Mouse (Mus musculus) kidney, embryonic 15.5 days (tissue): ENCODE data around the gene Tex45. TPM values are rescaled to one million over a fixed set of nuclear protein-coding genes. Genes with fewer than 3 reads are reported as not detected.

Source experiments
- ATAC-seq: fragments of 200-750 bp; cut with Nextera tagmentation; replicated peaks from 2 replicates; pipeline ENCODE4 v1.8.0; 2017; ENCODE audit warnings: moderate TSS enrichment; ENCODE audit not compliant: low FRiP score
- H3K27ac ChIP-seq: fragments of 300-500 bp; sonication (generic); 2 replicates; pipeline ENCODE4 v1.5.1; 2015; ENCODE audit warnings: mild to moderate bottlenecking, inconsistent platforms
- H3K27me3 ChIP-seq: fragments of 300-500 bp; sonication (generic); 2 replicates; pipeline ENCODE4 v1.6.1; 2015; ENCODE audit warnings: inconsistent platforms
- H3K36me3 ChIP-seq: fragments of 300-500 bp; sonication (generic); 2 replicates; pipeline ENCODE4 v1.6.1; 2015; ENCODE audit warnings: inconsistent platforms
- H3K4me1 ChIP-seq: fragments of 300-500 bp; sonication (generic); 2 replicates; pipeline ENCODE4 v1.6.1; 2015; ENCODE audit warnings: inconsistent platforms
- H3K4me2 ChIP-seq: fragments of 300-500 bp; sonication (generic); 2 replicates; pipeline ENCODE4 v1.6.1; 2015; ENCODE audit warnings: moderate library complexity, mild to moderate bottlenecking, inconsistent platforms
- H3K4me3 ChIP-seq: fragments of 300-500 bp; sonication (generic); replicated peaks from 2 replicates; pipeline ENCODE4 v1.5.1; 2015; ENCODE audit warnings: mild to moderate bottlenecking, inconsistent platforms
- H3K9ac ChIP-seq: fragments of 300-500 bp; sonication (generic); 2 replicates; pipeline ENCODE4 v1.6.1; 2015; ENCODE audit warnings: mild to moderate bottlenecking, inconsistent platforms
- H3K9me3 ChIP-seq: fragments of 300-500 bp; sonication (generic); replicated peaks from 2 replicates; pipeline ENCODE4 v1.6.1; 2016; ENCODE audit warnings: inconsistent platforms
- WGBS: fragments of 180-500 bp; shearing (Covaris S2); methylation state at CpG from one replicate; pipeline ENCODE4 v1.1.7; 2015; ENCODE audit warnings: mixed read lengths; 5-methylcytosine and 5-hydroxymethylcytosine counted together
- polyA plus RNA-seq: library from polyadenylated mRNA; unstranded; fragments of >200 nt; fragmentation: Nextera tagmentation; extraction: Ambion mirVana; gene quantifications from 2 replicates; pipeline ENCODE4 v1.2.1, GENCODE M21; 2015

Gene Tex45
- polyA plus RNA-seq, 1 experiment from 2014 or later, result not detected

- under 1% methylated on average over 25 of the region's 25 CpGs for WGBS
- ATAC-seq, result peak; percentile 77
- H3K4me1 ChIP-seq, result peaks cover 18% of the 10 kb centered on the region
- no peaks in the 10 kb centered on the region for H3K9me3 ChIP-seq
- H3K4me2 ChIP-seq, result peak within 1 kb of the TSS; percentile 97
- H3K27me3 ChIP-seq, result no peaks in the 10 kb centered on the region
- peaks cover 46% of the 10 kb centered on the region for H3K36me3 ChIP-seq
- H3K4me3 ChIP-seq, result peak within 1 kb of the TSS; percentile 76
- peak within 1 kb of the TSS; percentile 56 for H3K9ac ChIP-seq
- H3K27ac ChIP-seq, result peak within 1 kb of the TSS; percentile 87
Observed at GRCm38 (mm10) chr8:3515260-3515671, 44.6 kb downstream of the Tex45 start, which contains the start of gene Pnpla6. TSS of gene Pnpla6 (plus strand) at chr8:3515384.

GRCm38 (mm10) chr8:3515771-3516417 is 45.2 kb downstream of the Tex45 start:
- Histone ChIP-seq H3K4me3 (peak overlapping the region; percentile 76), H3K4me1 (peaks cover 18% of the 10 kb centered on the region), H3K27me3 (no peaks in the 10 kb centered on the region), H3K9ac (peak overlapping the region; percentile 56), H3K27ac (peak overlapping the region; percentile 87), H3K36me3 (peaks cover 42% of the 10 kb centered on the region), H3K9me3 (no peaks in the 10 kb centered on the region), H3K4me2 (peak overlapping the region; percentile 97)
- WGBS, result 0% methylated on average over 25 of the region's 25 CpGs
- ATAC-seq, result peak; percentile 34

GRCm38 (mm10) chr8:3516450-3517116 is 45.9 kb downstream of the Tex45 start:
- Histone ChIP-seq H3K9ac (peak overlapping the region; percentile 56), H3K27ac (peak overlapping the region; percentile 87), H3K4me1 (peaks cover 18% of the 10 kb centered on the region), H3K9me3 (no peaks in the 10 kb centered on the region), H3K36me3 (peaks cover 42% of the 10 kb centered on the region), H3K4me2 (peak overlapping the region; percentile 97), H3K27me3 (no peaks in the 10 kb centered on the region), H3K4me3 (peak overlapping the region; percentile 76)
- WGBS, result 2% methylated on average over 36 of the region's 36 CpGs
- peak; percentile 89 for ATAC-seq

GRCm38 (mm10) chr8:3517117-3517495 is 46.4 kb downstream of the Tex45 start:
- ATAC-seq, result peak; percentile 41; the same call in 1 of the 2 replicates
- Histone ChIP-seq H3K4me2 (peak overlapping the region; percentile 97), H3K4me3 (peak overlapping the region; percentile 76), H3K9ac (peak overlapping the region; percentile 56), H3K27me3 (no peaks in the 10 kb centered on the region), H3K36me3 (peaks cover 42% of the 10 kb centered on the region), H3K9me3 (no peaks in the 10 kb centered on the region), H3K4me1 (peaks cover 18% of the 10 kb centered on the region), H3K27ac (peak overlapping the region; percentile 87)
- 5% methylated on average over 16 of the region's 16 CpGs for WGBS

- Histone ChIP-seq H3K4me3 (no peak overlapping the region), H3K9me3 (no peaks in the 10 kb centered on the region), H3K27me3 (no peaks in the 10 kb centered on the region), H3K4me1 (peaks cover 5% of the 10 kb centered on the region), H3K9ac (no peak overlapping the region), H3K36me3 (peaks cover 65% of the 10 kb centered on the region), H3K4me2 (no peak overlapping the region), H3K27ac (no peak overlapping the region)
- ATAC-seq, result peak; percentile 75; the same call in 1 of the 2 replicates
- WGBS, result 91% methylated on average over 13 of the region's 13 CpGs
Observed at GRCm38 (mm10) chr8:3522007-3522697, 51.5 kb downstream of the Tex45 start.

- Histone ChIP-seq H3K9me3 (no peaks in the 10 kb centered on the region), H3K4me1 (no peaks in the 10 kb centered on the region), H3K36me3 (peaks cover 66% of the 10 kb centered on the region), H3K4me3 (no peak overlapping the region), H3K27ac (no peak overlapping the region), H3K4me2 (no peak overlapping the region), H3K9ac (no peak overlapping the region), H3K27me3 (no peaks in the 10 kb centered on the region)
- WGBS, result 85% methylated on average over 5 of the region's 5 CpGs
- no peak for ATAC-seq
Observed at GRCm38 (mm10) chr8:3530816-3531215, 60.2 kb downstream of the Tex45 start.

GRCm38 (mm10) chr8:3531936-3532335 is 61.3 kb downstream of the Tex45 start:
- no peaks in the 10 kb centered on the region for H3K9me3 ChIP-seq
- no peak overlapping the region for H3K9ac ChIP-seq
- no peaks in the 10 kb centered on the region for H3K4me1 ChIP-seq
- H3K27ac ChIP-seq, result no peak overlapping the region
- WGBS, result 94% methylated on average over 18 of the region's 18 CpGs
- peaks cover 67% of the 10 kb centered on the region for H3K36me3 ChIP-seq
- H3K4me3 ChIP-seq, result no peak overlapping the region
- ATAC-seq, result no peak
- no peaks in the 10 kb centered on the region for H3K27me3 ChIP-seq
- H3K4me2 ChIP-seq, result no peak overlapping the region

- ATAC-seq, result no peak
Observed at GRCm38 (mm10) chr8:3536053-3536841, 65.6 kb downstream of the Tex45 start.

More at GRCm38 (mm10) chr8:3536053-3536841, 65.6 kb downstream of the Tex45 start:
- H3K4me2 ChIP-seq, result no peak overlapping the region
- H3K4me3 ChIP-seq, result no peak overlapping the region
- H3K4me1 ChIP-seq, result no peaks in the 10 kb centered on the region
- H3K9me3 ChIP-seq, result no peaks in the 10 kb centered on the region
- WGBS, result 65% methylated on average over 15 of the region's 15 CpGs
- H3K36me3 ChIP-seq, result peaks cover 89% of the 10 kb centered on the region
- H3K27me3 ChIP-seq, result no peaks in the 10 kb centered on the region
- H3K9ac ChIP-seq, result no peak overlapping the region
- no peak overlapping the region for H3K27ac ChIP-seq

Other genes starting within 250 kb of the Tex45 start
- gene Insr, start 191.2 kb upstream of the Tex45 start, polyA plus RNA-seq, result 35.5 and 36.5 TPM in 2 replicates
- 0.12 TPM in 1 of 2 replicates, not detected in the other for gene A430078G23Rik, start 117.4 kb upstream of the Tex45 start, polyA plus RNA-seq
- gene Arhgef18, start 77.9 kb upstream of the Tex45 start, polyA plus RNA-seq, result 10.9 and 11.2 TPM in 2 replicates
- 6.2 and 7.5 TPM in 2 replicates for gene Pex11g, start 3.2 kb upstream of the Tex45 start, polyA plus RNA-seq
- 47.3 and 50.0 TPM in 2 replicates for gene Zfp358, start 22.3 kb downstream of the Tex45 start, polyA plus RNA-seq
- 56.0 and 57.1 TPM in 2 replicates for gene Mcoln1, start 29.6 kb downstream of the Tex45 start, polyA plus RNA-seq
- 29.4 and 38.3 TPM in 2 replicates for gene Pnpla6, start 44.5 kb downstream of the Tex45 start, polyA plus RNA-seq
- 7.5 and 8.3 TPM in 2 replicates for gene C330021F23Rik, start 97.1 kb downstream of the Tex45 start, polyA plus RNA-seq
- gene Camsap3, start 116.4 kb downstream of the Tex45 start, polyA plus RNA-seq, result 14.1 and 15.8 TPM in 2 replicates
- gene Xab2, start 150.5 kb downstream of the Tex45 start, polyA plus RNA-seq, result 60.4 and 65.0 TPM in 2 replicates
- gene Pet100, start 150.7 kb downstream of the Tex45 start, polyA plus RNA-seq, result 108 and 116 TPM in 2 replicates
- gene Pcp2, start 154.7 kb downstream of the Tex45 start, polyA plus RNA-seq, result 0.34 and 0.48 TPM in 2 replicates
- 78.5 and 85.3 TPM in 2 replicates for gene Stxbp2, start 160.1 kb downstream of the Tex45 start, polyA plus RNA-seq
- gene Retn, start 184.9 kb downstream of the Tex45 start, polyA plus RNA-seq, result 0.66 TPM in 1 of 2 replicates, not detected in the other
- 0.32 and 0.57 TPM in 2 replicates for gene Mcemp1, start 194.9 kb downstream of the Tex45 start, polyA plus RNA-seq
- gene Fcor, start 201.5 kb downstream of the Tex45 start, polyA plus RNA-seq, result 12.4 and 12.6 TPM in 2 replicates
- gene Trappc5, start 205.4 kb downstream of the Tex45 start, polyA plus RNA-seq, result 38.3 and 39.5 TPM in 2 replicates
- 0.12 and 0.33 TPM in 2 replicates for gene Fcer2a, start 223.3 kb downstream of the Tex45 start, polyA plus RNA-seq
- 0.21 and 0.44 TPM in 2 replicates for gene Clec4g, start 249.8 kb downstream of the Tex45 start, polyA plus RNA-seq